Mouse (Mus musculus): Measurements from ENCODE around the gene Nxnl1.

Nxnl1 gene

GRCm38 (mm10) chr8:71580201-71580600 is 13.8 kb upstream of the Nxnl1 start:
- no peak for DNase-seq (ENCODE audit: low read depth, low spot score)

DNA sequence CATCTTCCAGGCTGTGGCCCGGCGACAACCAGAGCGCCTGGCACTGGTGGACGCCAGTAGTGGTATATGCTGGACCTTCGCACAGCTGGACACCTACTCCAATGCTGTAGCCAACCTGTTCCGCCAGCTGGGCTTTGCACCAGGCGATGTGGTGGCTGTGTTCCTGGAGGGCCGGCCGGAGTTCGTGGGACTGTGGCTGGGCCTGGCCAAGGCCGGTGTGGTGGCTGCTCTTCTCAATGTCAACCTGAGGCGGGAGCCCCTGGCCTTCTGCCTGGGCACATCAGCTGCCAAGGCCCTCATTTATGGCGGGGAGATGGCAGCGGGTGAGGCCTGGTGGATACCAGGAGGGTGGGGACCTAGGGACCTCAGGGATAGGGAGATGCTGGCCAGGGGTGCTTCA is 13.1 kb upstream of the Nxnl1 start:
- DNase-seq (ENCODE audit: low read depth, low spot score), result no peak

GRCm38 (mm10) chr8:71579009-71579408 is 12.6 kb upstream of the Nxnl1 start:
- no peak for DNase-seq (ENCODE audit: low read depth, low spot score)

- DNase-seq (ENCODE audit: low read depth, low spot score), result no peak
These were observed 11.5 kb upstream of the Nxnl1 start for GRCm38 (mm10) chr8:71577856-71578387.

- no peak for DNase-seq (ENCODE audit: low read depth, low spot score)
These were observed 8.6 kb upstream of the Nxnl1 start for GRCm38 (mm10) chr8:71575020-71575419.

- no peak for DNase-seq (ENCODE audit: low read depth, low spot score)
These were observed 8.0 kb upstream of the Nxnl1 start for GRCm38 (mm10) chr8:71574426-71574825.

- DNase-seq (ENCODE audit: low read depth, low spot score), result no peak
These were observed 6.6 kb upstream of the Nxnl1 start for GRCm38 (mm10) chr8:71572847-71573633.

DNA sequence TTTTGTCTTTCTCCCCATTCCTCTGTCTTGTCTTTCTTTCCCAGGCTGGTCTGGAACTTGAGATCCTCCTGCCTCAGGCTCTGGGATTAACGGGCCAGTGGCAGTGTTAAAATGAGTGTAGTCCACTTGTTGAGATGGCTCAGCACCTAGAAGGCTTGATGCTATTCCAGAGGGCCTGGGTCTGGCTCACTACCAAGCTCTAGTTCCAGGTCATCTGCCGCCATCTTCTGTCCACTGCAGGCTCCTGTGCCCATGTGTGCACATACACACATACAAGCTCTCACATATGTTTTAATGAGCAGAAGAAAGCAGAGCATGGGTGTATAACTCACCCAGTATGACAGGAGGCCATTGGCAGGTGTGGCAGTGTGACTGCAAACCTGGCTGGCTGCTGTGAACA is 5.7 kb upstream of the Nxnl1 start:
- no peak for DNase-seq (ENCODE audit: low read depth, low spot score)

GRCm38 (mm10) chr8:71570291-71570954 is 4.0 kb upstream of the Nxnl1 start:
- DNase-seq (ENCODE audit: low read depth, low spot score), result peak; percentile 99

GRCm38 (mm10) chr8:71569366-71570290 is 3.2 kb upstream of the Nxnl1 start:
- DNase-seq (ENCODE audit: low read depth, low spot score), result peak; percentile 99

- no peak for DNase-seq (ENCODE audit: low read depth, low spot score)
These were observed 2.5 kb upstream of the Nxnl1 start for GRCm38 (mm10) chr8:71568941-71569340.

DNA sequence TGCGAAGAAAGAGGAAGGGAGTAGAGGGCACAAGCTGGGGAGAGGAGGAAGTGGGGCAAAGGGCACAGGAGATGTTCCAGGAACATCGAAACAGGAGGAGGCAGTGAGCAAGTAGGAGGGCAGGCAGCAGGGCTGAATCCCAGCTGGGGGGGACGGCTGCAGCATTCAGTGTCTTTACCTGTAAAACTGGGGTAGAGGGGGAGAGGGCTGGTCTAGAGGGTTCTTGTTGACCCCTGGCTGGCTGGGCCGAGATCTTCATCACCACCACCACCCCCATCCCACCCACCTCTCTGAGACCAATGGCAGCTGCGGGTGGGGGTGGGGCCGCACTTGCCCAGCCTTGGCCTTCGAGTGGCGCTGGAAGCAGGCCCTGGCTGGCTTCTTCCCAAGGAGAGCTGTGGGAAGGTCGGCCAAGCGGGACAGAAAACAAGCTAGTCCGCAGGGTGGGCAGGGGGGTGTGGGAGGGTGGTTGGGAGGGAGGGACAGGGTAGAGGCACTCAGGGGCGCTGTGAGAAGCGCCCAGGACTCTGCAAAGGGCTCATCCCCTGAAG is 2.1 kb upstream of the Nxnl1 start, which contains the start of gene Slc27a1:
Slc27a1 (plus strand) TSS at position 496 of the 551 bp plus-strand sequence.
- no peak for DNase-seq (ENCODE audit: low read depth, low spot score)

GRCm38 (mm10) chr8:71567587-71567986 is 1.2 kb upstream of the Nxnl1 start:
- no peak for DNase-seq (ENCODE audit: low read depth, low spot score)

GRCm38 (mm10) chr8:71563992-71564391 is 2.4 kb downstream of the Nxnl1 start:
- no peak for DNase-seq (ENCODE audit: low read depth, low spot score)

DNA sequence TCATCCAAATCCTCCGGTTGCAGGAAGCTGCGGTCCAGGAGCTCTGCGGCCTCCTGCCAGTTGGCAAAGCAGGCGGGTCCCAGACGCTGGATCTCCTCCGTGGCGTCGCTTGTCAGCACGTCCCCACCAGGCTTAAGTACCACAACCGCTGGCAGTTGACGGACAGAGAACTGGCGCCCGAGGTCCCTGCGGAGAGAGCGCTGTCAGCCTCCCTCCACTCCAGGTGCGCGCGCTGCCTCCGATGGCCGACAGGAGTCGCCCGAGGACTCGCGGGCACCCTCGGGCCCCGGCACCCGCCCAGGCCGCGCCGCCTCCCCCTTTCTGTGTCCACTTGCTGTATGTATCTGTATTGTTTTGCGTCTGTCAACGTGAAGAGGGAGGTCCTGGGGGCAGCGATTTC is 3.6 kb downstream of the Nxnl1 start:
- no peak for DNase-seq (ENCODE audit: low read depth, low spot score)

- peak; percentile 84 for DNase-seq (ENCODE audit: low read depth, low spot score)
These were observed 5.0 kb downstream of the Nxnl1 start for GRCm38 (mm10) chr8:71561401-71561800.

DNA sequence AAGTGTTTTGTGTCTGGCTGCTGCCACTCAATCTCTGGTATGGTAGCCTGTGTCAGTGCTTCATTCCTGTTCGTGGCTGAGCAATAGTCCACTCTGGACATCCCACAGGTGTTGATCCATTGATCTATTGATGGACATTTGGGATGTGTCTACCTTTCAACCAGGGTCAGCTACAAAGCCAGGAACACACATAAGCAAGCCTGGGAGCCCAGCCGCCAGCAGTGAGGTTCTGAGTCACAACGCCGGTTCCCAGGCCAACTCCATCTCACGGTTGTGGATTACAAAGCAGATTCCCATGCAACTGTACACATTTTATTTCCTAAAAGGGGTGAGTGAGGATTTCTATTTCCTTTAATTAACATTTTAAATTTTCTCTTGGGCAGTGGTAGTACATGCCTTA is 5.6 kb downstream of the Nxnl1 start:
- DNase-seq (ENCODE audit: low read depth, low spot score), result no peak

- DNase-seq (ENCODE audit: low read depth, low spot score), result no peak
These were observed 6.3 kb downstream of the Nxnl1 start for GRCm38 (mm10) chr8:71560071-71560470.

GRCm38 (mm10) chr8:71558958-71559690 is 7.3 kb downstream of the Nxnl1 start:
- DNase-seq (ENCODE audit: low read depth, low spot score), result peak; percentile 97

GRCm38 (mm10) chr8:71558071-71558957 is 8.1 kb downstream of the Nxnl1 start, which contains the start of gene Tmem221:
TSS of gene Tmem221 (minus strand) at chr8:71558871.
- DNase-seq (ENCODE audit: low read depth, low spot score), result no peak

Measured in WW6 (cell line).